Mouse (Mus musculus) gastrocnemius, postnatal 14 days (tissue): ENCODE data around the gene Gm10031. TPM values are rescaled to one million over a fixed set of nuclear protein-coding genes. Genes with fewer than 3 reads are reported as not detected.
"Not testable (repeated sequence)": the region's sequence is repeated elsewhere in the genome, so short reads cannot be mapped to it uniquely, and the experiment has no call there.

Experiments used
- DNase-seq: peaks from one replicate; pipeline ENCODE4 v3.0.0; 2021; ENCODE audit warnings: mixed read lengths
- intact Hi-C: fragments of 180-260 bp; cut with DNase I; formaldehyde crosslinking; loops from one replicate; pipeline ENCODE4 v1.15.1; 2025; ENCODE audit warnings: low total_unique reads
- long read RNA-seq, 2 experiments: library from polyadenylated mRNA; stranded (forward); transcript quantifications; one replicate each; pipeline ENCODE4 v2.0.0; 2021
- total RNA-seq, 2 experiments: library from RNA; stranded (reverse); gene quantifications; 2 replicates each; pipeline ENCODE4 v1.2.3; 2021

Gene Gm10031
- total RNA-seq: 10 to 100 TPM; 35.3 to 36.8 TPM
- long read RNA-seq, experiment 1, partial matches to known transcripts: 0 of 1 reads
- long read RNA-seq, experiment 1, other reads (novel, unspliced or antisense): 0 of 1 reads
- long read RNA-seq, experiment 2, partial matches to known transcripts: 0 of 3 reads
- long read RNA-seq, experiment 2, other reads (novel, unspliced or antisense): 1 of 3 reads

DNA sequence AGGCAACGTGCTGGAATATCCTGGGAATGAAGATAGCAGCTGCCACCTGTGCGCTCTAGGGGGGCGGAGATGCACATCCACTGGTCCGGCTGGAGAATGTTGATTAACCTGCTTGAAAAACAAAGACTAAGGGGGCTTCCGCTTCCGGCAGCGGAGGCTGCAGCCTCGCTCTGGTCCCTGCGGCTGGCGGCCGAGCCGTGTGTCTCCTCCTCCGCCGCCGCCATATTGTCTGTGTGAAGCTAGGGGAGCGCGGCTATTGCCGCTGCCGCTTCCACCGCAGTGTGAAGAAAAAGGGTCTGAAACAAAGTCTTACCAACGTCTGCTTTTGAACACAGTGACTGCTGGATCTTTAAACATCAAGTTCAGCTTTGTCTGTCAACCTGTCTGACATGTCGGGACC, at the start of gene Gm10031:
Gene Gm10031 (plus strand): TSS at position 171 of the 400 bp plus-strand sequence.
- intact Hi-C loops, DNase-seq: not testable (repeated sequence)

DNA sequence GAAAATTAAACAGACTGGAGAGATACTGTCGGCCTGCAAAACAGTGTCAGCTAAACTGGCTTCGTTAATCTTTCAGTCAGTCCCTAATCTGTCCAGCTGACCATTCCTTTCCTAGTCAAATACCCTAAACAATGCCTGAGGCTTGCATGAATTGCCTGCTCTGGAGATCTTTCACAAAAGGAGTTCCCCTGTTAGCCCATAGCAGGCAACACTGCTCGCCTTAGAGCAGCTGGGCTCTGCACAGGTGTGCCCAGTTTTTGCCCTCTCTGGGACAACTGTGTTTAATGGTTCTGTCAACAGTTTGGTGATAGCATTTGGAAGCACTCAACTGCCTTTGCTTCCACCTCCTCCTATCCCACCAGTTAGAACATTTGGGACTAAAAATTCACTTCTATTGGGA, 49.0 kb upstream of the Gm10031 start:
- no peak for DNase-seq
- intact Hi-C loops: no loop called here

DNA sequence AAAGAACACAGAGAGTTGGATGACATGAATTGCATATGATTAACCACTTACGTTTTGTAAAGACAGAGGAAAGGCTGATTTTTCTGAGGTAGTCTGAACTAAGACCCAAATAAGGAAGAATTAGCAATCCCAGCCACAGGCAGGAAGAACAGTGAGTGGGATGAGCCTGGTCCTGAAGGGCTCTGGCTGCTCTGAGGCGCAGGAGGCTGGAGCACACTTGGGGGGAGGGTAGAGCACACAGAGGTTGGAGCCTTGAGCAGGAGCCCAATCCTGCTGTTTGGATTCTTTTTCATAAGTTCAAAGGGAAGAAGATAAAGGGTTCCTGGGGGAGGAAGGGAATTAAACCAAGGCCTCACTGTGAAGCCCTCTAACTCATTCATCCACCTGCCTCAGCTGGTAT, 47.8 kb upstream of the Gm10031 start:
- intact Hi-C loops: no loop called here
- DNase-seq: no peak

DNA sequence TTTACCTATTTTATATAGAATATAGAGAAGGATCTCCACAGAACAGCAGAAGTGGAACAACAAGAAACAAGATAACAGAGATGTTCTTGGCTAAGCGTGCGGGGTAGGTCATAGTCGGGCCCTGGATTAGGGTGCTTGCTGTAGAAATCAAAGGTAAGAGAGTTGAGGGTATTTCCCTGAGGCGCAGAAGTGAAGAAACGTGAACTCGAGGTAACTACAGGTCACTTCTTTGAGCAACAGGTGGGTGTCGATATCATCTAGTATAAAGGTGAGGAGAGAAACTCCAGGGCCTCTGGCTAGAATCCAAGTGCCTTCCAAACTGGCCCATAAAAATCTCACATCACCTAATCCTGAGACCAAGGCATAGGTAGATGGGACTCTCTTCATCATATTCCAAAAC, 47.3 kb upstream of the Gm10031 start:
- intact Hi-C loops: no loop called here
- no peak for DNase-seq

DNA sequence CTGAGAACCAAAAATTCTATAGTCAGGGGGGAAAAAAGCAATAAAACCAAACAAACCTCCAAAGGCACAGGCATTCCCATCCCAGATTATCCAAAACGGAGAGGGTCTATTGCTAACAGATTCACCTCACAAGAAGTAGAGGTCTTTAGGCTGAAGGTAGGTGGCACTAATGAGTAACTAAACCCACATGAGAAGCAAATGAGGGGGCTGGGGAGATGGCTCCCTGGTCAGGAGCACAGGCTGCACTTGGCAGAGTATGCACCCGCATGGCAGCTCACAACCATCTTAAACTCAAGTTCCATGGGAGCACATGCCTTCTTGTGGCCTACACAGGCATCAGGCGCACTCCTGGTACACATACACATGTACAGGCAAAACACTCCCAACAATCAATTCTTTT, 42.0 kb upstream of the Gm10031 start:
- DNase-seq: no peak
- intact Hi-C loops: no loop called here

DNA sequence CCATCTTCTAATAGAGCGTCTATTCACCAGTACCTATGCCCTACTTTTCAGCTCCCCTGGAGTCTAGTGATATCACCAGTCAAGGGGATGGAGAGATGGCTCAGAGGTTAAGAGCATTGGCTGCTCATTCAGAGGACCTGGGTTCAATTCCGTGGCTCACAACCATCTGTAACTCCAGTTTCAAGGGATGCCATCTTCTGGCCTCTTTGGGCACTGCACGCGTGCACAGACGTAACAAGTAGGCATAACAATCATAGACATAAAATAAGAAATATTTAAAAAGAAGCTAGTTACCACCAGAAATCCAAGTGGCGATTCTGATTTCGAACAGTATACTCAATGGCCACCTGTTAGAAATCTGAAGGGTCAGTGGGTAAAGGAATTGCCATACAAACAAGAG, 36.3 kb upstream of the Gm10031 start:
- intact Hi-C loops: no loop called here
- DNase-seq: no peak

DNA sequence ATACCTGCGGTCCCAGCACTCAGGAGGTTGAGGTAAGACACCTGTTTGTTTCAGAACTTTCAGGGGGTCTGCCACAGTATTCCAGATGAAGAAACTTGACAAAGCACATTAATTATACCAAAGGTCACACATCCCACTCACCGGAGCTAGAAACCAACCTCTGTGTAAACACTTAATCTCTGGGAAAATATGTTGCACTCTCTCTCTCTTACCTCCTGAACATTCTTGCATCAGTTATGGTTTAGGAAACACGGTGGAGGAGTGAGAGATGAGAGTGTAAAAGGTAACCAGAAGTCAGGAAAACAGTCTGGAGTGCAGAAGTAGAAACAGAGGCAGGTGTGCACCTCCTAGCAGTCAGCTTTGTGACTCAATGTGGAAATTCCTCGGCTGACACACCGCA, 35.8 kb upstream of the Gm10031 start:
- intact Hi-C loops: no loop called here
- no peak for DNase-seq

DNA sequence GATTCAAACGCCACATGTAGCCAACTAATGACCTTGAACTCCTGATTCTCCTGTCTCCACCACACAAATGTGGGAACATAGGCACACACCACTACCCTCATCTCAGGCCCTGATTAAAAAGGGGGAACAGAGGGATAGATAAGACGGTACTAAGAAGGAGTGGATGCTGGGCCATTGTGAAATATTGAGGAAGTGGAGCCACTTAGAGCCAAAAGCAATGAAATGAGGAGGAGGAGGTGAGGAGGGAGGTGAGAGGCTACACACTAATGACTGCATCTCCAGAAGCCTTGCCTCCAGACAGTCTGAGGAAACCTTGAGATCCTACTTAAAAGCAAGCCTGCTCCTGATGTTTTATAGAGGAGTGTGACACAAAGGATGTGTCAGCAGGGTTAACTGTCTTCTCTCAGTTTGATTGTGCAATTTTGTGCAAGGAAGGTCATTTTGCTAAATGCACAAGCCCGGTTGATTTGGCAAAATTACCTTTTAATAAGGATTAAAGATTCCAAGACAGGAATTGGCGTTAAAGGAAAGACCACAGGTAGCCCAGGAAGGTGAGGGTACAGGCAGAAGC, 32.5 kb upstream of the Gm10031 start:
- intact Hi-C loops: no loop called here
- no peak for DNase-seq

DNA sequence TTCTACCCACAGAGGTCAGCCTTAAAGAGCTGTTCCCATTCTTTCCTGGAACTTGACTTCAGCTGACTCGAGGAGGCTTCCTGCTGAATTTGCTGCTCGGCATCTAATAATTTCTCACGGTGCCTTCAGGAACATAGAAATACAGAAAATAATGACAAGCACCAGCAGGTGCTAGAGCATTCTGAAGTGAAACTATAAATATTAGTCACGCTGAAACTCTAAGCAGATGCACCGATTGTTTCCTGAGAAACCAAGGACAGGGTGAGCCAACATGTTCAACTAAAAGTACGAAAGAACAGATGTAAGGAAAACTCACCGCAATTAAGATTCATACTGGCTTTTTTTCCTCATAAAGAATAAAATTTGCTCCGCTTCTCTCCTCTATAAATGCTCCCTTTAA, 28.8 kb upstream of the Gm10031 start:
- no peak for DNase-seq
- intact Hi-C loops: no loop called here

DNA sequence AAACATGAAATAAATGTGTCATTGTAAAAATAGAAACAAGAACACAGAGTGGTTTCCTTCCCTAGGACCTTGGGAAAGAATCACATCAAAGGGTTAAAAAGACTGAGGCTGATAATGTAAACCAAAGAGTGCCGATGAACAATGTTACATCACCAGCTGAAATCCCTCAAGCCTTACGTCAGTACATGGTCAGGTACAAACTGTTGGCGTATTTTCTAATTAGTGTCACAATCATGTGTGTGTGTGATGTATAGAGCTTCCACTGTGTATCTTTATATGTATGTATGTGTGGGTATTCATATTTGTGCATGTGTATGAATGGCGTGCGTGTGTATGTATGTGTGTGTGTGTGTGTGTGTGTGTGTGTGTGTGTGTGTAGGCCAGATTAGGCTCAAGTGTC, 26.9 kb upstream of the Gm10031 start:
- intact Hi-C loops: no loop called here
- no peak for DNase-seq

DNA sequence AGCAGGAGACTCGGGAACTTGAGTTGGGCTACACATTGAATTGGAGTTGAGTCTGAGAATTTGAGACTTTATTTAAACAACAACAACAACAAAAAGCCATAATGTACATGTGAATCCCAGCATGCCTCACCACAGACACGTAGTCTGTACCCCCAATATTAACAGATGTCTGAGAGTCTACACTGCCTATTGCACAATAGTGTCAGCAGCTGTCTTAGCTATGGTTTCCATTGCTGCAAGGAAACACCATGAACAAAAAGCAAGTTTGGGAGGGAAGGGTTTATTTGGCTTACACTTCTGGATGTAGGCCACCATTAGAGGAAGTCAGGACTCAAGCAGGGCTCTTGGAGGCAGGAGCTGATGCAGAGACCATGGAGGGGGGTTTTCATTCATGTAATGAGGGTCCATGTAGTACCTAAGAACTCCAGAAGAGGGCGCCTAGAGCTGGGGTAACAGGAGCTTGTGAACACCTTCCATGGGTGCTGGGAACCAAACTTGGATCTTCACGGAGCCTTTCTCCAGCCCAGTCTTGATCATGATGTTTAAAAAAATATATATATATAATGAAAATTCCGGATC, 18.8 kb upstream of the Gm10031 start:
- intact Hi-C loops: no loop called here

DNA sequence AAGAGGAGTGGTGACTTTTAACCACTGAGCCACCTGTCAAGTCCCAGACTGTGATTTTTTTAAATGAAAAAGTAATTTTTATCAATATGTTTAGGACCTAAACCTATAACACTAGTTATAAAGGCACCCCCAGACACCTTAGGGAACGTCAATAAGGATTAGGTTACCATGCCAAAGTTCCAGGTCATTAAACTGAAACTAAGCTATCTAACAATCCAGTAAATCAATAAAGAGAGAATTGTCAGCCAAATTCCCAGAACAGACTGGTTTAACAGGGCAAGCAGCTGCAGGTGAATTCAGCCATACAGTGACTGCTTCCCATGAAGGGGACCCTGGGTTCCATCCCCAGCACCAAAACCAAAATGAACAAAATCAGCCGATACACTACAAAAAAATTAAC, 17.9 kb upstream of the Gm10031 start:
- intact Hi-C loops: no loop called here
- DNase-seq: no peak

More for the DNA sequence above, 18.8 kb upstream of the Gm10031 start:
- no peak for DNase-seq

DNA sequence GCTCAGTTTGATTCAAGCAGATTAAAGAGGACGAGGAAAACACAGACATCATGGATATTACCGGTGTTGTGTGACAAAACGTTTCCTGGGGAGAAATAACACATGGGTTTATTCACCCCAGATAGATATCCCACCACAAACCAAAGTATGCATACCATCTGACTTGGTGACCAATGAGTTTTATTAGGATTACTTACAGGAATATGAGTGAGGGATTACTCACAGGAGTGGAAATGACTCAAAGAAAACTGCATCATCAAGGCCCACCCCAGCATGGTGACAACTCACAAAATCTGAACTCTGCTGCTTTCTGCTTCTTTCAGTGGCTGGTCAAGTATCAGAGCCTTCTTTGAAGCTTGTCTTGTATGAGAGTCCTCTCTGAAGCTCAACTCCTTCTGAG, 16.1 kb upstream of the Gm10031 start:
- intact Hi-C loops: no loop called here
- no peak for DNase-seq

DNA sequence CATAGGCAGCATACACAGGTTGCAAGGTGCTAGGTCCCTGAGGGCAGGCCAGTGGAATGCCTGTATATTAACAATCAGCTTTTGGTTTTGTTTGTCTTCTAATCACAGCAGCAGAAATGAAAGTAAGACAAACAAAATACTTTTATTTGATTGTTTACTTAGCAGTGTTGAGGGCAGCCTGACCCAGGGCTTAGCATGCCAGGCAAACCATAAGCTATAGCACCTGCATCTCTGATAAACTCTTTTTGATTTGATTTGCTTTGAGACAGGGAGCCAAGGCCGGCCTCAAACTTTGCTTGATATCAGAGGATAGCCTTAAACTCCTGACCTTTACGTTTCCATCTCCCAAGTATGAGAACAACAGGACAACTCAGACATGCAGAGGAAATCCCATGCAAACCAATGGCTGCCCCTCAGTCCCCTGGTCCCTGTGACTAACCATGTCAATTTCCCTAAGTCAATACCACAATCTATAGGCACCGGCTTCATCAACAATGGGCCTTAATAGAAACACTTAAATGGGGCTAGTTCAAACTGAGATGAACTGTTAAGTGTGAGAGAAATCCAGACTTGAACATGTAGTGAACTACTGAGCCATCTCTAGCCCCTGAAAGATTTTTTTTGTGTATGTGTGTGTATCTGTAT, 3.6 kb upstream of the Gm10031 start:
- intact Hi-C loops: no loop called here
- no peak for DNase-seq

DNA sequence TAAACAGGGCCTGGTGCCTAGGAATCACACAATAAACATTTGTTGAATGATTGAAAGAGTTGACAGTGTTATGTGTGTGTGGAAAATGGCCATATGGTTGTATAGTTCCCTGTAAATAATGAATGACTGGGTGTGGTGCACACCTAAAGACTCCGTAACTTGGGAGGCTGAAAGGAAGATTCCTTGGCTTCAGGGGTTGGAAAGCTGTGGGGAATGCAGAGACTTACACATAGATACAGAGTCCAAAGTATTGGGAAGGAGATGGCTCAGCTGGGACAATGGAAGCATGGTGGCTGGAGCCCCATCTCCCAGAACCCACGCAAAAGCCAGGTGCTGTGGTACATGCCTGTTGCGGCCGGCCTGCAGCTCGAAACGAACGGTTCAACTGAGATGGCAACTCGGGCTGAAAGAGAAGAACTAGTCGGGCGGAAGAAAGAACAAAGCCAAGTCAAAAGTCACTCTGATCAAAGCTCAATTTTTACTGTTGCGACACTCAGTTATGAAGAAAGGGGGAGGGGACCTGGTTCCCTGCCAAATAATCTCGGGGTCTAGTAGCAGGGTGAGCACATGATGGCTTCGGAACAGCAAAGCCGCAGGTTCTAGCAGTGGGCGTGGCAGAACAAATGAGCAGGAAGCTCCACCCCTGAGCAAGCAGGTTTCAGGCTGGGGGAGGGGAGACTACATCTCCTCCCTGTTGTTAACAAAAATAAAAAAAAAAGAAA, 1.9 kb upstream of the Gm10031 start:
- no peak for DNase-seq
- intact Hi-C loops: no loop called here

DNA sequence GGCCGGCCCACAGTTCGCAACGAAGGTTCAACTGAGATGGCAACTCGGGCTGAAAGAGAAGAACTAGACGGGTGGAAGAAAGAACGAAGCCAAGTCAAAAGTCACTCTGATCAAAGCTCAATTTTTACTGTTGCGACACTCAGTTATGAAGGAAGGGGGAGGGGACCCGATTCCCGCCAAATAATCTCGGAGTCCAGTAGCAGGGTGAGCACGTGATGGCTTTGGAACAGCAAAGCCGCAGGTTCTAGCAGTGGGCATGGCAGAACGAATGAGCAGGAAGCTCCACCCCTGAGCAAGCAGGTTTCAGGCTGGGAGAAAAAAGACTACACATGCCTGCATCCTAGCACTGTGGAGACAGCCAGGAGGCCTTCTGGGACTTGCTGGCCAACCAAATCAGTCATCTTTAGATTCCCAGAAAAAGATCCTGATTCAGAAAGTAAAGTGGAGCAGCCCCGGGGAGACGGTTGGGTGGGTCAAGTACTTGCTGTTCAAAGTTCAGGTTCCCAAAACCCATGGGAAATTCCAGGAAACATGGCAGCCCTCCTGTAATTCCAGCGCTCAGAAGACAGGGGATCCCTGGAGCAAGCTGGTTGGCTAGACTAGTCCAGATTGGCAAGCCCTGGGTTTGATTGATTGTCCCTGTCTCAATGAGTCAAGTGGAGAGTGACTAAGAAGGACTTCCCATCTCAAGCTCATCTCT, 8.8 kb downstream of the Gm10031 start:
- not testable (repeated sequence) for DNase-seq
- intact Hi-C loops: loop anchor here (10.0 kb wide), 1 partner anchor 118 kb away; no protein-coding TSS in a partner anchor

DNA sequence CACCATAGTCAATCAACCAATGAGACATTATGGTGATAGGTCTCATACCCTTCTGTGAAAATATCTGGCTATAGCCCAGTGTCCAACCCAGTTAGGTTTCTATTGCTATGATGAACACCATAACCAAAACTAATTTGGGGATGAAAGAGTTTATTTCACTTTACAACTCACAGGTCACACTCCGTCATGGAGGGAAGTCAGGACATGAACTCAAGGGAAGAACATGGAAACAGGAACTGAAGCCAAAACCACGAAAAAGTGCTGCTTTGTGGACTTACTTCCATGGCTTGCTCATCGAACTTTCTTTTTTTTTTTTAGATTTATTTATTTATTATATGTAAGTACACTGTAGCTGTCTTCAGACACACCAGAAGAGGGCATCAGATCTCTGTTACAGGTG, 9.7 kb downstream of the Gm10031 start:
- DNase-seq: no peak
- intact Hi-C loops: loop anchor here (10.0 kb wide), 1 partner anchor 119 kb away; no protein-coding TSS in a partner anchor

DNA sequence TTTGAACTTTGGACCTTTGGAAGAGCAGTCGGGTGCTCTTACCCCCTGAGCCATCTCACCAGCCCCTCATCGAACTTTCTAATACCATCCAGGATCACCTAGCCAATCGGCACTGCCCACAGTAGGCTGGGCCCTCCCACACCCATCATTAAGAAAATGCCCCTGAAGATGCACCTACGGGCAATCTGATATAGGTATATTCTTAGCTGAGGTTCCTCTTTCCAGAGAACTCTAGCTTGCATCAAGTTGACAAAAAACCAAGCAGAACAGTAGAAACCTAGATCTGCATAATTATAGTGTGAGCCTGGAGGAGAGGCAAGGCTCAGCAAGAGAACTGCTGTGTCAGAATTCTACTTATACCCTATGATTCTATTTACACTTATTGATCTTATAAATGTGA, 10.1 kb downstream of the Gm10031 start:
- intact Hi-C loops: loop anchor here (10.0 kb wide), 1 partner anchor 119 kb away; no protein-coding TSS in a partner anchor
- DNase-seq: no peak

DNA sequence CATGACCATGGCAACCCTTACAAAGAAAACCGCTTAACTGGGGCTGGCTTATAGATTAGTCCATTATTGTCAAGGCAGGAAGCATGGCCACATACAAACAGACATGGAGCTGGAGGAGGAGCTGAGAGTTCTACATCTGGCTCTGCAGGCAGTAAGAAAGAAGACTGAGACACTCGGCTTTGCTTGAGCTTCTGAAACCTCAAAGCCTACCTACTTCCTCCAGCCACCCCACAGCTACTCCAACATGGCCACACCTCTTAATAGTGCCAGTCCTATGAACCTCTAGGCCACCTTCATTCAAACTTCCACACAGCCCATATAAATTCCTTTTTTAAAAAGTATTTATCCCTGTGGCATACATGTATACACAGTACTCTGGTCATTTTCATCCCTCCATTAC, 13.2 kb downstream of the Gm10031 start:
- no peak for DNase-seq
- intact Hi-C loops: loop anchor here (10.0 kb wide), 1 partner anchor 122 kb away; no protein-coding TSS in a partner anchor
